Comparison of ENCODE assay signal across 17 mouse cellular contexts in the genomic region with DNA sequence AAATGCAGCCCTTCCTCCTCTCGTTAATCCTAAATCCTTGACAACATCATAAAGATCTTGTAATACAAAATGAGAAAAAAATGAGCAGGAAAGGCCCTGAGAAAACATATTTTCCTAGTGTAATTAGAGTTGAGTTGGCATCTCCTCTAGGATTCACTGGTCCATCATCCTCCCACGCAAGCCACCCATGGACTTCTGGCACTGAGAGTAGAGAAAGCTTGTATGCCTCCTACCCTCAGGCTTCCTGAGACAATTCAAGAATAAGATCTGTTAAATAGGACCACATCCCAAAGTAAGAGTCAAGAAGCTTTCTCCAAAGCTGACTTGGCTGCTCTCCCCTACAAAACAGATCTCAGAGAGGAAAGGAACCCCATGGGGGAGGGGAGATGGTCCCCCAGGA.
DNase-seq lines count a peak whose midpoint lies in the region; TF ChIP-seq lines count a peak whose summit lies in the region.
"Had no signal": no experiment of that assay in that cellular context is flagged by ENCODE, and none has a peak within 500 bp of the region (broad histone marks: within the 10 kb centered on the region; RNA-seq: fewer than 3 reads in every experiment).

No protein-coding gene starts in this region.

- 89% methylated on average over 2 of the region's 2 CpGs for WGBS in embryonic facial prominence, embryonic 10.5 days
- WGBS in kidney, adult 2 months, result 84% methylated on average over 2 of the region's 2 CpGs

- no peaks in the 10 kb centered on the region for H3K27me3 ChIP-seq in embryonic facial prominence, embryonic 10.5 days (replicated peaks; ENCODE audit: low read depth, poor library complexity, severe bottlenecking)
- H3K27me3 ChIP-seq in kidney, adult 2 months (replicated peaks; ENCODE audit: control insufficient read depth, insufficient read depth, low read length), result no peaks in the 10 kb centered on the region
- H3K27me3 ChIP-seq: hindbrain, embryonic 15.5 days; kidney, embryonic 15.5 days; lung, embryonic 15.5 days; neural tube, embryonic 15.5 days had no signal

- no peak overlapping the region for H3K27ac ChIP-seq in embryonic facial prominence, embryonic 10.5 days (replicated peaks)
- no peak overlapping the region for H3K27ac ChIP-seq in kidney, adult 2 months (ENCODE audit: insufficient read depth, low read depth, low read length)
- H3K27ac ChIP-seq: hindbrain, embryonic 15.5 days; kidney, embryonic 15.5 days; liver, embryonic 14.5 days; lung, embryonic 15.5 days; neural tube, embryonic 15.5 days had no signal

- no peaks in the 10 kb centered on the region for H3K4me1 ChIP-seq in embryonic facial prominence, embryonic 10.5 days
- no peaks in the 10 kb centered on the region for H3K4me1 ChIP-seq in kidney, adult 2 months (ENCODE audit: control insufficient read depth, insufficient read depth, low read length)
- H3K4me1 ChIP-seq: hindbrain, embryonic 15.5 days; kidney, embryonic 15.5 days; lung, embryonic 15.5 days; neural tube, embryonic 15.5 days had no signal

- no peak overlapping the region for H3K4me3 ChIP-seq in embryonic facial prominence, embryonic 10.5 days
- H3K4me3 ChIP-seq in kidney, adult 2 months (ENCODE audit: insufficient read depth, low read depth, low read length), result no peak overlapping the region
- H3K4me3 ChIP-seq: hindbrain, embryonic 15.5 days; kidney, embryonic 15.5 days; lung, embryonic 15.5 days; neural tube, embryonic 15.5 days had no signal

- no peak for TF ChIP-seq POLR2A in kidney, adult 2 months (IDR thresholded peaks at IDR 0.05; ENCODE audit: low read depth, low read length)

- DNase-seq in layer of hippocampus, adult 9-11 months, result peak; percentile 10
- DNase-seq in layer of hippocampus, postnatal 25 days (ENCODE audit: extremely low spot score in 1 of 2, low spot score in 1 of 2), result no peak
- peak; percentile 25 for DNase-seq in Muller cell, postnatal 12 days (ENCODE audit: inconsistent ontology term)
- DNase-seq in brain, adult 2 months (ENCODE audit: low read depth, low spot score), result peak; percentile 92
- DNase-seq in cerebellum, adult 9-11 months, result peak; percentile 86
- DNase-seq in embryonic facial prominence, embryonic 10.5 days (ENCODE audit: low spot score), result no peak
- no peak for DNase-seq in kidney, adult 2 months
- DNase-seq: adrenal gland, adult 8-10 months; heart, adult 18-20 months; heart, postnatal 36 days; lung, postnatal 4 days; thymus, postnatal 36 days had no signal

- TF ChIP-seq CTCF in kidney, adult 2 months (conservative IDR thresholded peaks at IDR 0.05; ENCODE audit: insufficient read depth, insufficient read length, low read depth, low read length), result no peak

- H3K9me3 ChIP-seq in embryonic facial prominence, embryonic 10.5 days, result no peaks in the 10 kb centered on the region
- H3K9me3 ChIP-seq: hindbrain, embryonic 15.5 days; kidney, embryonic 15.5 days; lung, embryonic 15.5 days; neural tube, embryonic 15.5 days had no signal

- H3K36me3 ChIP-seq in embryonic facial prominence, embryonic 10.5 days (replicated peaks), result no peaks in the 10 kb centered on the region
- no peaks in the 10 kb centered on the region for H3K36me3 ChIP-seq in kidney, adult 2 months (ENCODE audit: control insufficient read depth, insufficient read depth, low read length)
- H3K36me3 ChIP-seq: hindbrain, embryonic 15.5 days; kidney, embryonic 15.5 days; lung, embryonic 15.5 days; neural tube, embryonic 15.5 days had no signal

Comparison
In these comparisons a context has a peak if more than half of its experiments do, and no peak if none do; other contexts are left out.
1. DNase-seq: peak in layer of hippocampus, adult 9-11 months (single experiment), Muller cell, postnatal 12 days (single experiment), brain, adult 2 months (single experiment) and cerebellum, adult 9-11 months (single experiment); none in layer of hippocampus, postnatal 25 days (0 of 2), embryonic facial prominence, embryonic 10.5 days (single experiment) and kidney, adult 2 months (single experiment).